Mouse (Mus musculus) G1E (cell line): ENCODE measurements around the gene Klf13.

Experiments used
- CTCF ChIP-seq: IDR thresholded peaks from 2 replicates; pipeline ENCODE4 v1.5.1; 2012; ENCODE audit warnings: low read depth, low read length, inconsistent platforms, mixed read lengths
- GATA1 ChIP-seq: IDR thresholded peaks from 2 replicates; pipeline ENCODE4 v1.6.1; 2012; ENCODE audit warnings: borderline replicate concordance, low read length, inconsistent platforms, mixed read lengths
- GATA2 ChIP-seq: IDR thresholded peaks from 2 replicates; pipeline ENCODE4 v1.6.1; 2012; ENCODE audit warnings: low read depth, low read length, inconsistent platforms, borderline replicate concordance
- POLR2AphosphoS5 ChIP-seq: IDR thresholded peaks from 2 replicates; pipeline ENCODE4 v1.6.1; 2012; ENCODE audit warnings: low read depth, low read length, inconsistent platforms; ENCODE audit not compliant: insufficient replicate concordance
- TAL1 ChIP-seq: conservative IDR thresholded peaks from 2 replicates; pipeline ENCODE4 v1.6.1; 2012; ENCODE audit warnings: low read depth, low read length, inconsistent platforms, mixed read lengths

- TF ChIP-seq TAL1, result no peak
- no peak for TF ChIP-seq CTCF
- TF ChIP-seq GATA1, result no peak
- TF ChIP-seq POLR2AphosphoS5, result no peak
- TF ChIP-seq GATA2, result no peak
Observed at GRCm38 (mm10) chr7:63898201-63898600, 40.5 kb downstream of the Klf13 start.
